Mouse (Mus musculus) heart, postnatal 0 days (tissue): Measurements from ENCODE around the gene Tgm2.

ENCODE experiments used
- CTCF ChIP-seq: IDR thresholded peaks from 2 replicates; pipeline ENCODE4 v1.5.1; 2016; ENCODE audit warnings: antibody characterized with exemption, control low read depth, low read depth
- EP300 ChIP-seq: IDR thresholded peaks from 2 replicates; pipeline ENCODE4 v1.6.1; 2016; ENCODE audit warnings: antibody characterized with exemption, low read depth

- TF ChIP-seq CTCF (no peak), EP300 (no peak; the same call in 1 of the 2 replicates)
Observed at GRCm38 (mm10) chr2:158130391-158130986, 15.7 kb downstream of the Tgm2 start.
